Mouse (Mus musculus) heart, postnatal 0 days (tissue): ENCODE measurements around the gene Galnt6. TPM values are rescaled to one million over a fixed set of nuclear protein-coding genes. Genes with fewer than 3 reads are reported as not detected.

ENCODE experiments used
- ATAC-seq: fragments of 200-750 bp; cut with Nextera tagmentation; 2 replicates; pipeline ENCODE4 v1.8.0; 2017; ENCODE audit warnings: low read depth, moderate number of reproducible peaks, moderate library complexity; ENCODE audit not compliant: insufficient read depth
- DNase-seq: peaks from one replicate; pipeline ENCODE4 v3.0.0-alpha.2; 2016; ENCODE audit warnings: low spot score
- H3K27ac ChIP-seq: fragments of 300-500 bp; sonication (generic); 2 replicates; pipeline ENCODE4 v1.5.1; 2014; ENCODE audit warnings: low read depth, mild to moderate bottlenecking
- H3K27me3 ChIP-seq: fragments of 300-500 bp; sonication (generic); 2 replicates; pipeline ENCODE4 v1.6.1; 2014; ENCODE audit warnings: low read length, mixed read lengths; ENCODE audit not compliant: control insufficient read depth, insufficient read depth
- H3K36me3 ChIP-seq: fragments of 300-500 bp; sonication (generic); replicated peaks from 2 replicates; pipeline ENCODE4 v1.6.1; 2014; ENCODE audit warnings: low read length, mixed read lengths; ENCODE audit not compliant: control insufficient read depth, insufficient read depth
- H3K4me1 ChIP-seq: fragments of 300-500 bp; sonication (generic); 2 replicates; pipeline ENCODE4 v1.6.1; 2014; ENCODE audit warnings: antibody characterized with exemption; ENCODE audit not compliant: control insufficient read depth, insufficient read depth
- H3K4me2 ChIP-seq: fragments of 300-500 bp; sonication (generic); 2 replicates; pipeline ENCODE4 v1.6.1; 2014; ENCODE audit warnings: low read depth, mild to moderate bottlenecking, low read length, moderate library complexity
- H3K4me3 ChIP-seq: fragments of 300-500 bp; sonication (generic); 2 replicates; pipeline ENCODE4 v1.5.1; 2014; ENCODE audit warnings: low read depth, low read length
- H3K9ac ChIP-seq: fragments of 300-500 bp; sonication (generic); replicated peaks from 2 replicates; pipeline ENCODE4 v1.6.1; 2014; ENCODE audit warnings: low read depth, low read length, mixed read lengths
- H3K9me3 ChIP-seq: fragments of 300-500 bp; sonication (generic); replicated peaks from 2 replicates; pipeline ENCODE4 v1.6.1; 2016; ENCODE audit warnings: low read length; ENCODE audit not compliant: control insufficient read depth
- CTCF ChIP-seq: IDR thresholded peaks from 2 replicates; pipeline ENCODE4 v1.5.1; 2016; ENCODE audit warnings: antibody characterized with exemption, control low read depth, low read depth
- EP300 ChIP-seq: IDR thresholded peaks from 2 replicates; pipeline ENCODE4 v1.6.1; 2016; ENCODE audit warnings: antibody characterized with exemption, low read depth
- WGBS: fragments of 180-500 bp; shearing (Covaris S2); extraction: QIAGEN DNeasy Blood & Tissue Kit; methylation state at CpG from one replicate; pipeline ENCODE4 v1.1.7; 2014; 5-methylcytosine and 5-hydroxymethylcytosine counted together
- polyA plus RNA-seq: library from polyadenylated mRNA; unstranded; fragments of >200 nt; fragmentation: Nextera tagmentation; extraction: Ambion mirVana; gene quantifications from 2 replicates; pipeline ENCODE4 v1.2.1, GENCODE M21; 2015
- total RNA-seq: library from RNA; depleted of rRNA; stranded (reverse); fragments of >200 nt; gene quantifications from 2 replicates; pipeline ENCODE4 v1.2.3, GENCODE M21; 2014; ENCODE audit warnings: low replicate concordance

The Galnt6 gene
- total and polyA plus RNA-seq, 2 experiments from 2014 or later: 0.46 to 0.92 TPM

GRCm38 (mm10) chr15:100686434-100686833 is 42.7 kb downstream of the Galnt6 start:
- no peak for DNase-seq
- Histone ChIP-seq H3K4me1 (no peaks in the 10 kb centered on the region), H3K27ac (no peak overlapping the region), H3K4me3 (no peak overlapping the region), H3K36me3 (no peaks in the 10 kb centered on the region), H3K9ac (no peak overlapping the region), H3K27me3 (no peaks in the 10 kb centered on the region), H3K9me3 (peaks cover 11% of the 10 kb centered on the region; the same call in 1 of the 2 replicates), H3K4me2 (no peak overlapping the region)
- no peak for ATAC-seq
- 88% methylated on average over 6 of the region's 6 CpGs for WGBS
- TF ChIP-seq EP300 (no peak), CTCF (no peak)

- H3K4me1 ChIP-seq: no peaks in the 10 kb centered on the region
- no peak for ATAC-seq
- no peak overlapping the region for H3K9ac ChIP-seq
- H3K27ac ChIP-seq: no peak overlapping the region
- H3K27me3 ChIP-seq: no peaks in the 10 kb centered on the region
- no peak overlapping the region for H3K4me2 ChIP-seq
- H3K9me3 ChIP-seq: peaks cover 9% of the 10 kb centered on the region; the same call in 1 of the 2 replicates
- no peak for DNase-seq
- no peaks in the 10 kb centered on the region for H3K36me3 ChIP-seq
- 61% methylated on average over 8 of the region's 8 CpGs for WGBS
- TF ChIP-seq CTCF (no peak), EP300 (no peak)
- H3K4me3 ChIP-seq: no peak overlapping the region
These were observed 43.3 kb downstream of the Galnt6 start for GRCm38 (mm10) chr15:100685849-100686248.

- no peak for ATAC-seq
- Histone ChIP-seq H3K4me2 (no peak overlapping the region), H3K27ac (no peak overlapping the region), H3K9me3 (peaks cover 3% of the 10 kb centered on the region; the same call in 1 of the 2 replicates), H3K4me3 (no peak overlapping the region), H3K4me1 (no peaks in the 10 kb centered on the region), H3K36me3 (no peaks in the 10 kb centered on the region), H3K27me3 (no peaks in the 10 kb centered on the region), H3K9ac (no peak overlapping the region)
- no peak for DNase-seq
- 25% methylated on average over 13 of the region's 13 CpGs for WGBS
- TF ChIP-seq EP300 (no peak), CTCF (no peak)
These were observed 43.9 kb downstream of the Galnt6 start for GRCm38 (mm10) chr15:100685255-100685654.

- 30% methylated on average over 10 of the region's 10 CpGs for WGBS
- no peak overlapping the region for H3K4me2 ChIP-seq
- TF ChIP-seq CTCF: no peak
- DNase-seq (no peak), ATAC-seq (peak; percentile 54)
- H3K27me3 ChIP-seq: no peaks in the 10 kb centered on the region
- H3K27ac ChIP-seq: no peak overlapping the region
- no peak overlapping the region for H3K4me3 ChIP-seq
- H3K36me3 ChIP-seq: no peaks in the 10 kb centered on the region
- 0 out of 2 replicates have a peak overlapping the region, but pooled peaks have one; percentile 20 for H3K9ac ChIP-seq
- no peaks in the 10 kb centered on the region for H3K4me1 ChIP-seq
- no peaks in the 10 kb centered on the region for H3K9me3 ChIP-seq
These were observed 44.7 kb downstream of the Galnt6 start for GRCm38 (mm10) chr15:100684450-100684849.

- ATAC-seq: peak; percentile 40; the same call in 1 of the 2 replicates
- Histone ChIP-seq H3K4me2 (no peak overlapping the region), H3K9me3 (no peaks in the 10 kb centered on the region), H3K27ac (no peak overlapping the region), H3K4me3 (no peak overlapping the region), H3K4me1 (no peaks in the 10 kb centered on the region), H3K36me3 (no peaks in the 10 kb centered on the region), H3K9ac (no peak overlapping the region), H3K27me3 (no peaks in the 10 kb centered on the region)
- no peak for TF ChIP-seq EP300
- TF ChIP-seq CTCF: peak; percentile 94
- 45% methylated on average over 2 of the region's 2 CpGs for WGBS
- peak; percentile 74 for DNase-seq
These were observed 46.1 kb downstream of the Galnt6 start for GRCm38 (mm10) chr15:100683041-100683440.

- Histone ChIP-seq H3K36me3 (no peaks in the 10 kb centered on the region), H3K27ac (no peak overlapping the region), H3K9ac (no peak overlapping the region), H3K4me2 (no peak overlapping the region), H3K4me1 (no peaks in the 10 kb centered on the region), H3K27me3 (no peaks in the 10 kb centered on the region), H3K9me3 (no peaks in the 10 kb centered on the region), H3K4me3 (no peak overlapping the region)
- no peak for ATAC-seq
- DNase-seq: no peak
- WGBS: 59% methylated on average over 7 of the region's 7 CpGs
- TF ChIP-seq EP300 (no peak), CTCF (no peak)
These were observed 47.4 kb downstream of the Galnt6 start for GRCm38 (mm10) chr15:100681770-100682169.
